Mouse (Mus musculus) hindbrain, embryonic 16.5 days (tissue): ENCODE measurements around the gene Zmat5. TPM values are rescaled to one million over a fixed set of nuclear protein-coding genes. Genes with fewer than 3 reads are reported as not detected.

Experiments
- polyA plus RNA-seq: library from polyadenylated mRNA; unstranded; fragments of >200 nt; fragmentation: Nextera tagmentation; extraction: Ambion mirVana; gene quantifications from 2 replicates; pipeline ENCODE4 v1.2.1, GENCODE M21; 2015

Zmat5 gene
- polyA plus RNA-seq, 1 experiment from 2014 or later = 63.5 TPM

Other genes with a start within 250 kb of the Zmat5 start
- gene Mtmr3, start 109.8 kb upstream of the Zmat5 start, polyA plus RNA-seq = 28.7 and 33.5 TPM in 2 replicates
- gene Gm11032, start 84.6 kb upstream of the Zmat5 start, polyA plus RNA-seq = not detected in 2 replicates
- gene Ascc2, start 66.9 kb upstream of the Zmat5 start, polyA plus RNA-seq = 18.4 and 20.6 TPM in 2 replicates
- gene Uqcr10, start 336 bp upstream of the Zmat5 start, polyA plus RNA-seq = 662 and 774 TPM in 2 replicates
- gene Cabp7, start 42.1 kb downstream of the Zmat5 start, polyA plus RNA-seq = 1.5 and 2.0 TPM in 2 replicates
- 68.1 and 74.8 TPM in 2 replicates for gene Nf2, start 144.9 kb downstream of the Zmat5 start, polyA plus RNA-seq
- 131 and 134 TPM in 2 replicates for gene Nipsnap1, start 169.3 kb downstream of the Zmat5 start, polyA plus RNA-seq
- 45.2 and 49.5 TPM in 2 replicates for gene Thoc5, start 190.6 kb downstream of the Zmat5 start, polyA plus RNA-seq
- gene Nefh, start 243.4 kb downstream of the Zmat5 start, polyA plus RNA-seq = 11.9 and 14.3 TPM in 2 replicates